Mouse (Mus musculus): ENCODE data around the gene Cabp4.

The Cabp4 gene

GRCm38 (mm10) chr19:4164100-4164499, 20.3 kb upstream of the Cabp4 start:
- DNase-seq = no peak

GRCm38 (mm10) chr19:4163543-4163887, 19.7 kb upstream of the Cabp4 start:
- DNase-seq = no peak

GRCm38 (mm10) chr19:4162646-4163542, 19.1 kb upstream of the Cabp4 start, which contains the start of gene Rps6kb2:
Gene Rps6kb2 (minus strand): TSS chr19:4163354.
- peak; percentile 90 to 92 for DNase-seq

GRCm38 (mm10) chr19:4159049-4159448, 15.2 kb upstream of the Cabp4 start:
- no peak for DNase-seq

- no peak for DNase-seq
Observed at GRCm38 (mm10) chr19:4156771-4157170, 12.9 kb upstream of the Cabp4 start.

- no peak for DNase-seq
Observed at GRCm38 (mm10) chr19:4156073-4156579, 12.3 kb upstream of the Cabp4 start.

GRCm38 (mm10) chr19:4155223-4156072, 11.6 kb upstream of the Cabp4 start:
- DNase-seq = no peak

GRCm38 (mm10) chr19:4154437-4155222, 10.8 kb upstream of the Cabp4 start:
- peak; percentile 73 to 79 for DNase-seq

- no peak for DNase-seq
Observed at GRCm38 (mm10) chr19:4153232-4153654, 9.4 kb upstream of the Cabp4 start, which contains the start of gene Ptprcap. Gene Ptprcap (plus strand): TSS chr19:4153604.

- no peak for DNase-seq
Observed at GRCm38 (mm10) chr19:4152445-4153231, 8.8 kb upstream of the Cabp4 start.

GRCm38 (mm10) chr19:4151898-4152297, 8.1 kb upstream of the Cabp4 start:
- no peak for DNase-seq

GRCm38 (mm10) chr19:4151488-4151860, 7.6 kb upstream of the Cabp4 start:
- DNase-seq = no peak

GRCm38 (mm10) chr19:4150567-4151487, 7.0 kb upstream of the Cabp4 start:
- DNase-seq = no peak

- no peak for DNase-seq
Observed at GRCm38 (mm10) chr19:4149764-4150461, 6.1 kb upstream of the Cabp4 start.

GRCm38 (mm10) chr19:4149283-4149682, 5.5 kb upstream of the Cabp4 start:
- no peak for DNase-seq

GRCm38 (mm10) chr19:4148819-4149218, 5.0 kb upstream of the Cabp4 start:
- DNase-seq = no peak

GRCm38 (mm10) chr19:4148491-4148806, 4.6 kb upstream of the Cabp4 start, which contains the start of gene Coro1b:
Gene Coro1b (plus strand): TSS chr19:4148619.
- DNase-seq = peak; percentile 94 to 95

GRCm38 (mm10) chr19:4147782-4148490, 4.1 kb upstream of the Cabp4 start:
- no peak for DNase-seq

- DNase-seq = no peak
Observed at GRCm38 (mm10) chr19:4147022-4147405, 3.2 kb upstream of the Cabp4 start.

All from spleen, adult 18-20 months (tissue).